ENCODE assay signal across 14 mouse cellular contexts in genomic region chr1:159594099-159595058, GRCm38 (mm10).
DNase-seq lines count a peak whose midpoint lies in the region; ATAC-seq and TF ChIP-seq lines count a peak whose summit lies in the region.
"Had no signal": no experiment of that assay in that cellular context is flagged by ENCODE, and none has a peak within 500 bp of the region (broad histone marks: within the 10 kb centered on the region; RNA-seq: fewer than 3 reads in every experiment).

No protein-coding gene starts in this region.

- no peak overlapping the region for H3K4me2 ChIP-seq in forebrain, embryonic 11.5 days (ENCODE audit: low read depth, low read length, severe bottlenecking)
- H3K4me2 ChIP-seq in midbrain, embryonic 13.5 days (replicated peaks): no peak overlapping the region
- H3K4me2 ChIP-seq in liver, postnatal 0 days (ENCODE audit: low read depth, low read length): no peak overlapping the region
- H3K4me2 ChIP-seq: kidney, embryonic 15.5 days; limb, embryonic 12.5 days had no signal

- no peak overlapping the region for H3K9ac ChIP-seq in forebrain, embryonic 11.5 days (ENCODE audit: low read length)
- no peak overlapping the region for H3K9ac ChIP-seq in midbrain, embryonic 13.5 days (replicated peaks)
- H3K9ac ChIP-seq in liver, postnatal 0 days (replicated peaks): no peak overlapping the region
- H3K9ac ChIP-seq: kidney, embryonic 15.5 days; limb, embryonic 12.5 days had no signal

- H3K4me3 ChIP-seq in forebrain, embryonic 11.5 days (ENCODE audit: low read depth, low read length): no peak overlapping the region
- no peak overlapping the region for H3K4me3 ChIP-seq in midbrain, embryonic 13.5 days (replicated peaks)
- H3K4me3 ChIP-seq in liver, postnatal 0 days (ENCODE audit: low read depth, low read length): no peak overlapping the region
- H3K4me3 ChIP-seq: kidney, embryonic 15.5 days; limb, embryonic 12.5 days had no signal

- no peak for TF ChIP-seq EP300 in liver, postnatal 0 days (IDR thresholded peaks at IDR 0.05; ENCODE audit: low read depth)

- no peaks in the 10 kb centered on the region for H3K27me3 ChIP-seq in forebrain, embryonic 11.5 days (ENCODE audit: control insufficient read depth, insufficient read depth, low read length)
- no peaks in the 10 kb centered on the region for H3K27me3 ChIP-seq in midbrain, embryonic 13.5 days
- no peaks in the 10 kb centered on the region for H3K27me3 ChIP-seq in liver, postnatal 0 days (ENCODE audit: insufficient read depth, low read length)
- H3K27me3 ChIP-seq: kidney, embryonic 15.5 days; limb, embryonic 12.5 days had no signal

- DNase-seq in cerebellum, adult 11-12 months: peak; percentile 19
- DNase-seq in cerebellum, adult 8-10 months: no peak
- DNase-seq in brain, adult 2 months (ENCODE audit: low read depth, low spot score): peak; percentile 61
- DNase-seq in forebrain, embryonic 11.5 days (ENCODE audit: low spot score): peak; percentile 56
- DNase-seq in gastrocnemius, postnatal 25 days: no peak
- DNase-seq in lung, postnatal 36 days: no peak
- no peak for DNase-seq in liver, postnatal 0 days
- DNase-seq: heart, adult 11 months; heart, postnatal 4 days; lung, adult 2 months; thymus, adult 2 months had no signal

- ATAC-seq in forebrain, embryonic 11.5 days (replicated peaks; ENCODE audit: low FRiP score): peak; percentile 89
- ATAC-seq in midbrain, embryonic 13.5 days: peak; percentile 81
- no peak for ATAC-seq in liver, postnatal 0 days

- no peaks in the 10 kb centered on the region for H3K36me3 ChIP-seq in forebrain, embryonic 11.5 days (ENCODE audit: control insufficient read depth, insufficient read depth, low read length)
- no peaks in the 10 kb centered on the region for H3K36me3 ChIP-seq in midbrain, embryonic 13.5 days
- no peaks in the 10 kb centered on the region for H3K36me3 ChIP-seq in liver, postnatal 0 days (replicated peaks; ENCODE audit: insufficient read depth, low read length)
- H3K36me3 ChIP-seq: kidney, embryonic 15.5 days; limb, embryonic 12.5 days had no signal

- WGBS in forebrain, embryonic 11.5 days: 54% methylated on average over 14 of the region's 14 CpGs
- 60% methylated on average over 14 of the region's 14 CpGs for whole genome bisulfite sequencing in midbrain, embryonic 13.5 days
- WGBS in liver, postnatal 0 days (ENCODE audit: insufficient replicate concordance): 82% methylated on average over 14 of the region's 14 CpGs

- no peak overlapping the region for H3K27ac ChIP-seq in forebrain, embryonic 11.5 days (ENCODE audit: low read depth, low read length)
- H3K27ac ChIP-seq in midbrain, embryonic 13.5 days: peak overlapping the region; percentile 59
- H3K27ac ChIP-seq in liver, postnatal 0 days (ENCODE audit: low read depth): no peak overlapping the region
- H3K27ac ChIP-seq: kidney, embryonic 15.5 days; limb, embryonic 12.5 days had no signal

- no peak for TF ChIP-seq CTCF in liver, postnatal 0 days (IDR thresholded peaks at IDR 0.05; ENCODE audit: low read depth)

- no peaks in the 10 kb centered on the region for H3K9me3 ChIP-seq in forebrain, embryonic 11.5 days (ENCODE audit: control insufficient read depth, low read length)
- H3K9me3 ChIP-seq in midbrain, embryonic 13.5 days: no peaks in the 10 kb centered on the region
- H3K9me3 ChIP-seq in liver, postnatal 0 days (ENCODE audit: low read length): no peaks in the 10 kb centered on the region
- H3K9me3 ChIP-seq: kidney, embryonic 15.5 days; limb, embryonic 12.5 days had no signal

- 0 out of 2 replicates have a peak, but pooled peaks cover 2% of the 10 kb centered on the region for H3K4me1 ChIP-seq in forebrain, embryonic 11.5 days (replicated peaks; ENCODE audit: control insufficient read depth, insufficient read depth, low read length)
- peaks cover 23% of the 10 kb centered on the region for H3K4me1 ChIP-seq in midbrain, embryonic 13.5 days (replicated peaks)
- H3K4me1 ChIP-seq in liver, postnatal 0 days (ENCODE audit: insufficient read depth): no peaks in the 10 kb centered on the region
- H3K4me1 ChIP-seq: kidney, embryonic 15.5 days; limb, embryonic 12.5 days had no signal

Comparison
In these comparisons a context has a peak if more than half of its experiments do, and no peak if none do; other contexts are left out.
1. DNase-seq: peak in cerebellum, adult 11-12 months (single experiment), brain, adult 2 months (single experiment) and forebrain, embryonic 11.5 days (single experiment); none in cerebellum, adult 8-10 months (single experiment), gastrocnemius, postnatal 25 days (single experiment), lung, postnatal 36 days (single experiment) and liver, postnatal 0 days (single experiment).